Mouse (Mus musculus) forelimb bud, embryonic 11.5 days (tissue): Measurements from ENCODE around the gene M6pr.
"Not testable (repeated sequence)": the region's sequence is repeated elsewhere in the genome, so short reads cannot be mapped to it uniquely, and the experiment has no call there.

Experiments used
- DNase-seq: peaks from one replicate; pipeline ENCODE4 v3.0.0-alpha.2; 2012; ENCODE audit warnings: low read depth, low spot score

The M6pr gene

GRCm38 (mm10) chr6:122342125-122342524, 33.6 kb downstream of the M6pr start:
- DNase-seq, result no peak

GRCm38 (mm10) chr6:122343719-122344118, 35.2 kb downstream of the M6pr start:
- DNase-seq, result no peak

- no peak for DNase-seq
Observed at GRCm38 (mm10) chr6:122344386-122345116, 36.0 kb downstream of the M6pr start.

- no peak for DNase-seq
Observed at GRCm38 (mm10) chr6:122345731-122346130, 37.2 kb downstream of the M6pr start.

GRCm38 (mm10) chr6:122346399-122346798, 37.9 kb downstream of the M6pr start:
- DNase-seq, result no peak

GRCm38 (mm10) chr6:122347326-122347725, 38.8 kb downstream of the M6pr start:
- not testable (repeated sequence) for DNase-seq

- DNase-seq, result no peak
Observed at GRCm38 (mm10) chr6:122355909-122356308, 47.4 kb downstream of the M6pr start.

- DNase-seq, result no peak
Observed at GRCm38 (mm10) chr6:122357089-122357488, 48.6 kb downstream of the M6pr start.

- DNase-seq, result no peak
Observed at GRCm38 (mm10) chr6:122365706-122366105, 57.2 kb downstream of the M6pr start.

GRCm38 (mm10) chr6:122366287-122366686, 57.8 kb downstream of the M6pr start:
- DNase-seq, result no peak

GRCm38 (mm10) chr6:122366976-122367375, 58.5 kb downstream of the M6pr start:
- no peak for DNase-seq
